Mouse (Mus musculus) NIH3T3 (cell line): ENCODE results near the gene Cenpo.

Experiments
- DNase-seq: peaks from one replicate; pipeline ENCODE4 v3.0.0-alpha.2; 2012; ENCODE audit warnings: low read depth

The Cenpo gene

DNA sequence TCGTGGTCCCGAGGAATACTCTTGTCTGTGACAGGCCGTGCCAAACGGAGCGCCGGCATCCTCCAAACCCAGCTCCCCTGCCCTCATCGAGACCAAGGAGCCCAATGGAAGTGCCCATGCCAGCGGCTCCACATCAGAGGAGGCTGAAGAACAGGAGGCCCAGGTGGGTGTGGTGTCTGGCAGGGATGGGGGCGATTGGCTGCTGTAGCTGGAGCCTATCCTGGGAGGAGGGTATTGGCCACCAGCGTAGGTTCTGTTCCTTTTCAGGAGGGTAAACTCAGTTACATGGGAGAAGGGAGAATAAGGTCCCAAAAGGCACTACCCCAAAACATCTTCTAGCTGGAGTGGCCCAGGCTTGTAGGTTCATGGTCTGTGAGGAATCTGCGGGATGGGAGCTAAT is 34.8 kb downstream of the Cenpo start:
- DNase-seq, result no peak

DNA sequence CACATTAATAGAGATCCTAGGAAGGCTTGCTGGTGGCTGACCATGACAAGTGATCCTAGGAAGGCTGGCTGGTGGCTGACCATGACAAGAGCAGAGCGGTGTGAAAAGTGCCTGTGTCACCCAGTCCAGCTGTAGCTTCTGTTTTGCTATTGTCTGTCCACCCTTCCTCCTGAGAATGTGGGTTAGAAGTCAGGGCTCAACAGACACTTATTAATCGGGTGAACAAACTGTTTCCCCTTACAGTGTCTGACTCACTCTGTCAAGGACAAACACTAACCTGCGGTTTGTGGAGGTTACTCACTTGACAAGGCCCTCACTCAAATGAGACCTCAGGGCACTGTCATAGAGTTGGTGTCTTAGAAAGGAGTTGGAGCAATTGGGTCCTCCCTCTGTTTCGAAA is 35.4 kb downstream of the Cenpo start:
- no peak for DNase-seq

DNA sequence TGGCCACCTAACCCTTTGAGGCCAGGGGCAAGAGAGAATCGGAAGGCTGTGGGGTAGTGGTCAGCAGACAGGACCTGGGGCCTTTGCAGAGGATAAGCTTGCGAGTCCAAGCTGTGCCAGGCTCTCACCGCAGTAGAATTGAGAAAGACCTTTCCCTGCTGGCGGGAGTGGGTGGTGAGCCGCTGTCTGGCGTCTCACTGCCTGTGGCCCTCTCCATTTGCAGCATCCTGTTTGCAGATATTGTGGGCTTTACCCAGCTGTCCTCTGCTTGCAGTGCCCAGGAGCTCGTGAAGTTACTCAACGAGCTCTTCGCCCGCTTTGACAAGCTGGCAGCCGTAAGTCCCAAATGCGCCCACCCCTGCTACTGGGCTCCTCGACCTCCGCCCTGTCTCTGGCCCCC is 39.5 kb downstream of the Cenpo start:
- no peak for DNase-seq

- peak; percentile 71 for DNase-seq
Observed at GRCm38 (mm10) chr12:4193025-4193740, 40.9 kb downstream of the Cenpo start.

DNA sequence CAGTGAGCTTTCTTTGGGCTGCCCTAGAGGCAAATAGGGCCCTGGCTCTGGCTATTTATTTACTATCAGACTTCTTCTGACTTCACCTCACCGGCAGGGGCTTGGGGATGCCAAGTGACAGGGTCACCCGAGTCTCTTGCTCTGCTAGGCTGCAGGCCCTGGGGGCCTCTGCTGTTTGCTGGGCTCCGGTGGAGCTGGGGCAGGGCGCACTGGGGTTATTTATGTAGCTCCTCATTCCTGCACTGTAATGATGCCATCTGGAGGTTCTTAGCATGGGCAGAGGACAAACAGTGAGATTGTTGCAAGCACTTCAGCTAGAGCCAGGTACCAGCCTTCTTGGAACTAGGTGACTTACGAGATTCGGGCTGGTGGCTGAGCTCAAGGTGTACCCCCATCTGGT is 41.6 kb downstream of the Cenpo start:
- DNase-seq, result peak; percentile 18

DNA sequence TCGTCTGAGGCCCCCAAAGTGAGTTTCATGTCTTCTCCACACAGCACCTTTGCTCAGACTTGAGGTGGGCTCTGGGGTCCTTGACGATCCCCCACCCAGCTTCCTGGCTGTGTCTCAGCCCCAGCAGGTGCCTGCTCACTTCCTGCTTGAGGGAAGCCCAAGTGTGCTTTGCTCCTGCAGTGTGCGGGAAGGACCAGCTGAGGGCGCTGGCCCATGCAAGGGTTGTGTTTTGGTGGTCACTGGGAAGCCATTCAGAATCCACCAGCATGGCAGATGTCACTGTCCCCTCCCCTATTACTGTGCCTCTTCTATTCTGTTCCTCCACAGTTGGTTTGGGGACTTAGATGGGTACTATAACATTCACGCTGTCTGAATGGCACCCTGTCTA is 45.0 kb downstream of the Cenpo start:
- peak; percentile 45 for DNase-seq

- peak; percentile 95 for DNase-seq
Observed at GRCm38 (mm10) chr12:4188171-4189059, 45.7 kb downstream of the Cenpo start.

DNA sequence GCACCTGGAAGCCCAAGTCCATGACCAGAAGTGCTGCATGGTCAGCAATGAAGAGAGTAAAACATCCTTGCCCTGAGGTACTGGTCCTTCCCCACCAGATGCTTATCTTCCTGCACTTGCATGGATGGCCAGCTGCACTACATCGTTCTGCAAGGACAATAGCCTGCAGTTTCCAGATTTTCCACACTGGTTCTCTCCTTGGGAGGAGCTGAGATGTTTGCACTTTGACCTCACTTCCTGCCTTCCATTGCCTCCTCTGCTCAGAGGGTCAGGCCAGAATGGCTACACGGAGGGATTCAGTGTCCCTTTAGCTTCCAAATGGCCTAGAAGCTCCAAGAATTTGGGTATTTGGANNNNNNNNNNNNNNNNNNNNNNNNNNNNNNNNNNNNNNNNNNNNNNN is 49.4 kb downstream of the Cenpo start:
- DNase-seq, result no peak

- DNase-seq, result no peak
Observed at GRCm38 (mm10) chr12:4180507-4180906, 53.6 kb downstream of the Cenpo start.

GRCm38 (mm10) chr12:4179671-4180233 is 54.3 kb downstream of the Cenpo start:
- no peak for DNase-seq

DNA sequence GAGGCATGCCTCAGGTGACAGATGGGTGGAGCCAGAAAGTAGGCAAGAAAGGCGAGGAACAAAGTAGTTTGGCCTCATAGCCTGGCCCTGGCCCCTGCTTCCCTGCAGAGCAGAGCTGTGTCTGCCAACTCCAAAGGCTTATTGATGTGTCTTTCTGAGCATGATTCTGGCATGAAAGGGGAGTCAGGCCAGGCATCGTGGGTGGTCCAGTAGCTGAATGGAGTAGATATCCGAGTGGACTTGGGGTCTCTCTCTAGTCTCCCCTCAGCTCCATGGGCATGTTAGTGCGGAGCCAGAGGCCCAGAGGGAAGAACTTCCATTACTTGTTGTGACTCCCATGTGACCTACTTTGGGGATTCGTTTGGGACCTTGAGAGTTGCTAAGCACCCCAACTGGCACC is 55.3 kb downstream of the Cenpo start:
- no peak for DNase-seq

DNA sequence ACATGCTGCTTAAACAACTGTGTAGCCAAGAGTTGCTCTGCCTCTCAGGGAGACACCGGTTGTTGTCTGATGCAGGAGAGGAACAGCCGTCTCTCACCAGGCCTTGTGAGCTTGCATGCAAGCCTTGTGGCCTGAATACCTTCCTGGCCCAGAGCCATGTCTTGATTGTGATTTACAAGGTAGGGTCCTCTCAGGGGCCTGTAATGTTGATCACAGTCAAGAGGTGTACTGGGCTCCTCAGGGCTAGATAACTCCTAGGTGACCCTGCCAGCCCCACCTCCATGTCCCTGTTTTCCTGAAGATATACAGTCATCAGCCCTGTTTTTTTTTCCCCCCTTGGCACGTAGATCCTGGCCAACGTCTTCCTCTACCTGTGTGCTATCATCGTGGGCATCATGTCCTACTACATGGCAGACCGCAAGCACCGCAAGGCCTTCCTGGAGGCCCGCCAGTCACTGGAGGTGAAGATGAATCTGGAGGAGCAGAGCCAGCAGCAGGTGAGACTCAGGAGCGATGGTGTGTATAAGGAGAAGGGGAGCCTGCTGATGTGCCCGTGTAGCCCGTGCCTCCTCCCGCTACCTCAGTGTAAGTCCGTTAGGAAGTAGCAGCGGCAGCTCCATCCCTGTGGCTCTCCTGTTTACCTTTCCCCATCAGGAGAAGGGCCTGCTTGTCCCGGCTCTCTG is 60.8 kb downstream of the Cenpo start:
- no peak for DNase-seq

GRCm38 (mm10) chr12:4169622-4170021 is 64.5 kb downstream of the Cenpo start:
- no peak for DNase-seq

DNA sequence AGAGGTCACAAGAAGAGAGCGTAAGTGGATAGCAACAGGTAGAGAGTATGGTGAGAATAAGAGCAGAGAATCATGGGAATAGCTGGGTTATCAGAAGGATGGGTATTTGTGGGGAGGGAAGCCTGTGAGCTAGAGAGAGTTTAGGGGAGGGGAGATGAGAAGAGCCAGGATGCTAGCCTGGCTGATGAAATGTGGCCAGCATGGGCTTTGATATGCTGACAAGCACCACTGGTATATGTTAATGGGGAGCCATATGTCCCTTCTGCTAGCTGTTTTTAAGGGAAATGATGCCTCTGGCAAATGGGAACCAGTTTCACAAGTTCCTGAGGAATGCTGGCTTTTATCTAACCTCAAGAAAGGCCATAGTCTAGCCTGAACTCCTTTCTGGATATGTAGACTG is 65.0 kb downstream of the Cenpo start:
- DNase-seq, result no peak

DNA sequence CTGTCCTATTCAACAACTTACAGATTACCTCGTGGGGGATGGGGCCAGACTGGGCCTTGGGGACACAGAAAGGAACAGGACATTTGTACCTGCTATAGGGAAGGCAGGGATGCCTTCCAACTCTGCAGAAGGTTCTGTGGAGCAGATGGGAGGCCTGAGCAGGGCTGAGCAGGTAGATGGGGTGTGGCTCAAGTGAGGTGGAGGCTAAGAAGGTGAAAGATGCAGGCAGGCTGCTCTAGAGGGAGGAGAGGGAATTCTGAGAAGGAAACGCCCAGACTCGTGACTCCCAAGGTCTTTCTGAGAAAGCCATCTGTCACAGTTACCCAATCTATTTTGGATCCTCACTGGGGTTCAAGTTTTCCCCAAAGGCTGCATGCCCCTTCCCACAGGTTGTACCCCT is 67.1 kb downstream of the Cenpo start:
- no peak for DNase-seq

DNA sequence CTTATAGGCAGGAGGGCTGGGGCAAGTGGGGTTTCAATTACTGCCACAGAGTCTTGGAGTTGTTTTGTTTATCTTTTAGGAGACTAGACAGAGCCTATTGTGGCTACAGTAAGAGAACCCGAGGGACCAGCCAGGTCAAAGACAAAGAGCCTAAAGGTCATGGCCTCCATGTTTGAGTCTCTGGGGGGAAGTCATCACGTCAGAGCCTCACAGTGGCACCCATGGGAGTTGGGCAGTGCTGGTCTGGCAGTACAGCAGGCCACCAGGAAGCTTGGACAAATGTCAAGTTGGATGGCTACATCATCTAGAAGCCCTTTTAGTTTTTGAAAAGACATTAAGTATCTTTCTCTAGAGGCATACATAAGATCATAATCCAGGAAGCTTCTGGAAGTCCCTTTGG is 71.2 kb downstream of the Cenpo start:
- no peak for DNase-seq

GRCm38 (mm10) chr12:4160322-4160721 is 73.8 kb downstream of the Cenpo start:
- peak; percentile 42 for DNase-seq

DNA sequence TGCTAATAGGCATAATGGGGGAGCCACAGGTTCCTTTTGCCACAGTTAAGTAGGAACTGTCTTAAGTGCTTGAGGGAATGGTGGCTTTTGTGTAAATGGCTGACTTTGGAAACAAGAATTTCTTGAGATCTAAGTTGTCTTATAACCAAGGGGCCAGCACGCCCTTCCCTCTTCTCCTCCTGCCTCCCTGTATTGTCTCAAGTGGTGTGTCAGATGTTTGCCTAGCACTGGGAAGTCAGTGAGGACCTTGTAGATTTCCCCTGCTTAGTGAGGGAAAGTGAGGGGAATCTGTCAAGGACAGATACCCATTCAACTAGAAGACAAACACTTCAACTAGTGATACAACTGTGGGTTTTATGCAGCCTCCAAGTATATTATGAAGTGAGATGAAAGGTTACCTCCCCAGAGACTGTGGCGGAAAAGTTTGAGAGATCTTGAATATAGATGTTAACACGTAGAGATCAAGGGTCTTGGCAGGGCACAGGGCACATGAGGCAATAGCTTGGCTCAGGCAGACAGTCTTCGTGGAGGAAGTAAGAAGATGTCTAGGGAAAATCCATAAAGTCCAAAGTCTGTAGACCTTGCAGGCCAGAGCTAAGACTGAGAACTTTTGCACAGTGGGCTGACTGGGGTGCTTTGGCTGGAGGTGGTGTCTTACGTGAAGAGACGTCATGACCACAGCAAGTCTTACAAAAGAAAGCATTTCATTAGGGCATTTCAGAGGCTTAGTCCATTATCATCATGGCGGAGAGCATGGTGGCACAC is 75.0 kb downstream of the Cenpo start:
- no peak for DNase-seq

GRCm38 (mm10) chr12:4158179-4158578 is 75.9 kb downstream of the Cenpo start:
- no peak for DNase-seq

DNA sequence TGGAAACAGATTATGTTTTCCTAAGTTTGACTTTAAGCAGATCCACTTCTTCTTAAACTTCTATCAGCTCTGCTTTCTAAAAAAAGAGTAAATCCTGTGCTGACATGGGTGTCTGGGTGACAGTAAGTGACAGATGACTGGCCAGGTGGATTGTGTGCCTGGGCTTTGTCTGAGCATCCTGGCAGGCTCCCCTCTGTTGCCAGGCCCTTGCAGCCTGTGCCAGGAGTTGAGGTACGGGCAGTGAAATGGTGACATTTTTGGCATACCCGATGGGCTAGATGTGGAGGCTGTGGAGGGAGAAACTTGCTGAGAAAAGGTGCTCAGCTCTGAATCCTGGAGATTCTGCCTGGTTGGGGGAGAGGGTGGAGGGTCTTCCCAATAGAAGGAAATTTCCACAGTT is 76.6 kb downstream of the Cenpo start:
- no peak for DNase-seq

DNA sequence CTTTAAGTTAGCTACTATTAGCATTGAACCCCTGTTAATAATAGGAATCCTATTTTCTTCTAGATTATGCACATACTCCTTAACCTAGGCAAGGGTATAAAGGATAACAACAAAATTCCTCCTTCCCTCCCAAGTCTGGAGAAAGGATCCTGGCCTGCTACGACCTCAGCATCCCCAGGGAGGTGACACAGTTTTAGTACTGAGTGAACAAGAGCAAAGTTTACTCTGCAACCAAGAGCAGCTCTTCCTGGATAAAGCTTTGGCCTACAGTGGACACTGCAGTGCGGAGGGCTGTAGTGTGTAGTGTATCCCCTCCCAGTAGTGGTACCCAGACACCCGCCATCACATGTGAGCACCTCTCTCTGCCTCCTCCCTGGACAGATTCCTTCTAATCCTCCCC is 82.1 kb downstream of the Cenpo start:
- DNase-seq, result no peak

DNA sequence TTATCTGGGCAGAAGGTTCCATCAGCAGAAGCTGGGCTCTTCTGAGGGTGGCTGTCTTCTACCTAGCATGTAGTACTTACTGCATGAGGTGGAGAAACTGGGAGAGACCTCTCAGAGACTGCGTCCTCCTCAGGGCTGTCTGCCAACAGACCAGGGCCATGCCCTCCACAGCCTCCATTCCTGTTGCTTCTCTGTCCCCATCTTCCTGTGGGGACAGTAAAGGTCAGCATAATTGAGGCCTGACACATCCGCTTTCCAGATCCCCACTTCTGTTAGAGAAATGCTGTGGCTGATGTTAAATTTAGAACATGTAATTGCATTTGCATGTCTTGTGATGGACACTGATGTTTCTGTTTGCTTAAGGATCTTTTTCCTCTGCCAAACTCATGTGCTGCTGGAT is 83.2 kb downstream of the Cenpo start:
- no peak for DNase-seq
